Mouse (Mus musculus) hindbrain, embryonic 15.5 days (tissue): ENCODE results near the gene Aldh1a3. TPM values are rescaled to one million over a fixed set of nuclear protein-coding genes. Genes with fewer than 3 reads are reported as not detected.

Experiments
- microRNA-seq: library from miRNA; unstranded; fragments of <30 nt; microRNA quantifications from one replicate; pipeline ENCODE4, GENCODE M21; 2016
- polyA plus RNA-seq: library from polyadenylated mRNA; unstranded; fragments of >200 nt; fragmentation: Nextera tagmentation; extraction: Ambion mirVana; gene quantifications from 2 replicates; pipeline ENCODE4 v1.2.1, GENCODE M21; 2015

Gene Aldh1a3
- polyA plus RNA-seq, 1 experiment from 2014 or later, result 2.1 TPM

Small RNA genes within 50 kb of the gene (microRNA-seq; reads per million reads assigned to microRNA genes)
- gene Mir7057, result not detected

Other genes starting within 250 kb of the Aldh1a3 start
- gene Gm10974, start 61.6 kb downstream of the Aldh1a3 start, polyA plus RNA-seq, result not detected in 2 replicates
- gene Lrrk1, start 39.2 kb downstream of the Aldh1a3 start, polyA plus RNA-seq, result 3.4 and 4.6 TPM in 2 replicates